Mouse (Mus musculus): ENCODE results near the gene Gria4.
"Not testable (repeated sequence)": the region's sequence is repeated elsewhere in the genome, so short reads cannot be mapped to it uniquely, and the experiment has no call there.

Gria4 gene

GRCm38 (mm10) chr9:4601788-4602187 is 194.2 kb downstream of the Gria4 start:
- in situ Hi-C loops (cut with MboI; ENCODE audit: unreplicated experiment in 2 of 2) = no loop called here

- in situ Hi-C loops (cut with MboI; ENCODE audit: unreplicated experiment in 2 of 2) = no loop called here
Observed at GRCm38 (mm10) chr9:4573596-4573995, 222.4 kb downstream of the Gria4 start.

GRCm38 (mm10) chr9:4555415-4555959 is 240.5 kb downstream of the Gria4 start:
- in situ Hi-C loops (cut with MboI; ENCODE audit: unreplicated experiment in 2 of 2) = no loop called here

GRCm38 (mm10) chr9:4539218-4539617 is 256.8 kb downstream of the Gria4 start:
- in situ Hi-C loops (cut with MboI; ENCODE audit: unreplicated experiment in 2 of 2) = loop anchor here in 1 of 2 experiments (25.0 kb wide), 1 partner anchor 1098 kb away; no protein-coding TSS in a partner anchor

GRCm38 (mm10) chr9:4536514-4537150 is 259.4 kb downstream of the Gria4 start:
- in situ Hi-C loops (cut with MboI; ENCODE audit: unreplicated experiment in 2 of 2) = loop anchor here in 1 of 2 experiments (25.0 kb wide), 1 partner anchor 1101 kb away; no protein-coding TSS in a partner anchor

- in situ Hi-C loops (cut with MboI; ENCODE audit: unreplicated experiment in 2 of 2) = no loop called here
Observed at GRCm38 (mm10) chr9:4514563-4514885, 281.5 kb downstream of the Gria4 start.

- in situ Hi-C loops (cut with MboI; ENCODE audit: unreplicated experiment in 2 of 2) = no loop called here
Observed at GRCm38 (mm10) chr9:4513796-4514562, 282.1 kb downstream of the Gria4 start.

- in situ Hi-C loops (cut with MboI; ENCODE audit: unreplicated experiment in 2 of 2) = no loop called here
Observed at GRCm38 (mm10) chr9:4506086-4506485, 289.9 kb downstream of the Gria4 start.

GRCm38 (mm10) chr9:4505087-4505486 is 290.9 kb downstream of the Gria4 start:
- in situ Hi-C loops (cut with MboI; ENCODE audit: unreplicated experiment in 2 of 2) = no loop called here

- in situ Hi-C loops (cut with MboI; ENCODE audit: unreplicated experiment in 2 of 2) = no loop called here
Observed at GRCm38 (mm10) chr9:4486428-4486827, 309.6 kb downstream of the Gria4 start.

- in situ Hi-C loops (cut with MboI; ENCODE audit: unreplicated experiment in 2 of 2) = no loop called here
Observed at GRCm38 (mm10) chr9:4484502-4484901, 311.5 kb downstream of the Gria4 start.

GRCm38 (mm10) chr9:4470791-4471190 is 325.2 kb downstream of the Gria4 start:
- in situ Hi-C loops (cut with MboI; ENCODE audit: unreplicated experiment in 2 of 2) = no loop called here

- in situ Hi-C loops (cut with MboI; ENCODE audit: unreplicated experiment in 2 of 2) = no loop called here
Observed at GRCm38 (mm10) chr9:4459456-4460070, 336.5 kb downstream of the Gria4 start.

- in situ Hi-C loops (cut with MboI; ENCODE audit: unreplicated experiment in 2 of 2) = no loop called here
Observed at GRCm38 (mm10) chr9:4458193-4458592, 337.8 kb downstream of the Gria4 start.

- in situ Hi-C loops (cut with MboI; ENCODE audit: unreplicated experiment in 2 of 2) = no loop called here
Observed at GRCm38 (mm10) chr9:4457644-4458043, 338.4 kb downstream of the Gria4 start.

GRCm38 (mm10) chr9:4442908-4443307 is 353.1 kb downstream of the Gria4 start:
- in situ Hi-C loops (cut with MboI; ENCODE audit: unreplicated experiment in 2 of 2) = no loop called here

- in situ Hi-C loops (cut with MboI; ENCODE audit: unreplicated experiment in 2 of 2) = not testable (repeated sequence)
Observed at GRCm38 (mm10) chr9:4400801-4401200, 395.2 kb downstream of the Gria4 start.

- in situ Hi-C loops (cut with MboI; ENCODE audit: unreplicated experiment in 2 of 2) = loop anchor here (5.0 to 10.0 kb wide), 4 partner anchors 69 to 1042 kb away; partner anchors contain the start of genes Aasdhppt (in 2 of the 2), Kbtbd3 (in 2 of the 2), Alkbh8 (in 1 of the 2) and Cwf19l2 (in 1 of the 2)
Observed at GRCm38 (mm10) chr9:4376640-4377120, 419.4 kb downstream of the Gria4 start.

GRCm38 (mm10) chr9:4375828-4376639 is 420.0 kb downstream of the Gria4 start, which contains the start of gene Msantd4:
Msantd4 (plus strand) TSS chr9:4376562.
- in situ Hi-C loops (cut with MboI; ENCODE audit: unreplicated experiment in 2 of 2) = loop anchor here (5.0 to 10.0 kb wide), 4 partner anchors 69 to 1041 kb away; partner anchors contain the start of genes Aasdhppt (in 2 of the 2), Kbtbd3 (in 2 of the 2), Alkbh8 (in 1 of the 2) and Cwf19l2 (in 1 of the 2)

All from v-Abl transformed pro-B cells (cell line).